Mouse (Mus musculus): ENCODE measurements around the gene Pced1a.

The Pced1a gene

GRCm38 (mm10) chr2:130424126-130424853 is at the start of gene Pced1a, which contains the start of gene Vps16:
TSS of gene Pced1a (minus strand) at chr2:130424701.
TSS of gene Vps16 (plus strand) at chr2:130424339.
- peak; percentile 80 to 89 for DNase-seq (ENCODE audit: low spot score in 2 of 2)

GRCm38 (mm10) chr2:130472908-130473510 is 48.5 kb upstream of the Pced1a start:
- no peak for DNase-seq (ENCODE audit: low spot score in 2 of 2)

GRCm38 (mm10) chr2:130469935-130470334 is 45.4 kb upstream of the Pced1a start:
- no peak for DNase-seq (ENCODE audit: low spot score in 2 of 2)

- no peak for DNase-seq (ENCODE audit: low spot score in 2 of 2)
These were observed 44.9 kb upstream of the Pced1a start for GRCm38 (mm10) chr2:130469366-130469765.

- no peak for DNase-seq (ENCODE audit: low spot score in 2 of 2)
These were observed 41.9 kb upstream of the Pced1a start for GRCm38 (mm10) chr2:130466438-130466837.

- no peak for DNase-seq (ENCODE audit: low spot score in 2 of 2)
These were observed 37.0 kb upstream of the Pced1a start for GRCm38 (mm10) chr2:130461287-130462071.

- DNase-seq (ENCODE audit: low spot score in 2 of 2): no peak
These were observed 35.1 kb upstream of the Pced1a start for GRCm38 (mm10) chr2:130459576-130459975.

GRCm38 (mm10) chr2:130457871-130458270 is 33.4 kb upstream of the Pced1a start:
- no peak for DNase-seq (ENCODE audit: low spot score in 2 of 2)

GRCm38 (mm10) chr2:130454748-130455370 is 30.4 kb upstream of the Pced1a start:
- no peak for DNase-seq (ENCODE audit: low spot score in 2 of 2)

GRCm38 (mm10) chr2:130453421-130453820 is 28.9 kb upstream of the Pced1a start:
- DNase-seq (ENCODE audit: low spot score in 2 of 2): no peak

- no peak for DNase-seq (ENCODE audit: low spot score in 2 of 2)
These were observed 27.8 kb upstream of the Pced1a start for GRCm38 (mm10) chr2:130452266-130452665.

GRCm38 (mm10) chr2:130451727-130452090 is 27.2 kb upstream of the Pced1a start:
- no peak for DNase-seq (ENCODE audit: low spot score in 2 of 2)

- DNase-seq (ENCODE audit: low spot score in 2 of 2): no peak
These were observed 26.7 kb upstream of the Pced1a start for GRCm38 (mm10) chr2:130451086-130451726.

GRCm38 (mm10) chr2:130450434-130450796 is 25.9 kb upstream of the Pced1a start:
- DNase-seq (ENCODE audit: low spot score in 2 of 2): peak; percentile 64 to 66

- peak; percentile 87 to 89 for DNase-seq (ENCODE audit: low spot score in 2 of 2)
These were observed 25.4 kb upstream of the Pced1a start, which contains the start of gene Ptpra for GRCm38 (mm10) chr2:130449794-130450433. TSS of gene Ptpra (plus strand) at chr2:130450278.

- no peak for DNase-seq (ENCODE audit: low spot score in 2 of 2)
These were observed 24.7 kb upstream of the Pced1a start for GRCm38 (mm10) chr2:130449021-130449793.

GRCm38 (mm10) chr2:130448449-130448848 is 23.9 kb upstream of the Pced1a start:
- no peak for DNase-seq (ENCODE audit: low spot score in 2 of 2)

GRCm38 (mm10) chr2:130442162-130442561 is 17.7 kb upstream of the Pced1a start:
- DNase-seq (ENCODE audit: low spot score in 2 of 2): peak in 1 of 2 experiments; percentile 23

GRCm38 (mm10) chr2:130439840-130440480 is 15.5 kb upstream of the Pced1a start:
- DNase-seq (ENCODE audit: low spot score in 2 of 2): no peak

GRCm38 (mm10) chr2:130438861-130439260 is 14.4 kb upstream of the Pced1a start:
- no peak for DNase-seq (ENCODE audit: low spot score in 2 of 2)

Measured in spleen, postnatal 14 days (tissue).